Mouse (Mus musculus): ENCODE data around the gene Gbp6. TPM values are rescaled to one million over a fixed set of nuclear protein-coding genes. Genes with fewer than 3 reads are reported as not detected.
"Not testable (repeated sequence)": the region's sequence is repeated elsewhere in the genome, so short reads cannot be mapped to it uniquely, and the experiment has no call there.

Gene Gbp6
- 0.48 and 0.76 TPM in 2 replicates for polyA plus RNA-seq (2015; fragmentation: Nextera tagmentation; extraction: Ambion mirVana)

DNA sequence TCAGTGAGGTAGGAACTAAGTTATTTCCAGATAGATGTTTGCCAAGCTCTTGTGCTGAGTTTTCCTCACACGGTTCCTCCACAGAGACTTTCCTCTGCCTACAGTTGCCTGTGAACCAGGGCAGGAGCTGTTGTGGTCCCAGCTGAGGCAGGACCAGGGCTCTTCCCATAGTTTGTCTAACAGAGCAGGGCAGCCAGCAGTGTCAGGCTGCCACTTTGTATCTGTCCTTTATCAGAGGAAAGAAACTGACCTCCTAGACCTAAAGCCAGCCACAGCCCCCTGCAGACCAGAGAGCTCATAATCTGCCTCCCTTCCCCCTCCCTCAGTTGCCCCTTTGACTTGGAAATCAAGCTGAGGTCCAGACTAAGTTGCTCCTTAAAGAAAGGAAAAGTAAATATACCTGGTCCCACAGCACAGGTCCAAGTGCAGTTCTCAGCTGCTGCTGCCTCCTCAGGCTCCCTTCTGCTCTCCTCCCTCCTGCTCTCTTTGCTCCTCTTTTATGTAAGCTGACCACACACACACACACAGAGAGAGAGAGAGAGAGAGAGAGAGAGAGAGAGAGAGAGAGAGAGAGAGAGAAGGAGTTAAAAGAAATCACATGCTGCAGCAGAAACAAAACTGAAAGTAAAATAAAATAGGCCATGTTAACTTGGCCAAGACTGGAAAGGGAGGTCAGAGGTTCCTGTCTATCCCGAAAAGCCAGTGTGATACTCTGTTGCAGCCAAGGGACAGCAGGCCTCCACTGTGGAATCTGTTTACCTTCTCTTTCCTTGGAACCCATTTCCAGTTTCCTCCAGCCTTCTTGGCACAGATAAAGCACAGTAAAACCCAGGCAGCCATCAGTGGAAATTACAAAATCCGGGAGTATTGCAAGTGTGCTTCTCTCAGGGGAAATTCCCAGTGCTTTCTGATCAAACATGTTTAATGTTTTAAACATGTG lies at the start of gene Gbp6, which contains the start of gene Gm43302:
Gene Gbp6 (minus strand): TSS at position 473 of the 940 bp plus-strand sequence.
Gene Gm43302 (minus strand): TSS at position 470 of the 940 bp plus-strand sequence.
- H3K9me3 ChIP-seq (replicated peaks); H3K36me3 ChIP-seq (ENCODE audit: poor library complexity, severe bottlenecking); H3K4me1 ChIP-seq; H3K27me3 ChIP-seq; ATAC-seq; H3K27ac ChIP-seq; H3K9ac ChIP-seq; H3K4me3 ChIP-seq; H3K4me2 ChIP-seq: not testable (repeated sequence)
- WGBS: 61% methylated on average over 3 of the region's 3 CpGs

GRCm38 (mm10) chr5:105341281-105341680 lies 47.8 kb upstream of the Gbp6 start:
- no peaks in the 10 kb centered on the region for H3K36me3 ChIP-seq (ENCODE audit: poor library complexity, severe bottlenecking)
- no peak overlapping the region for H3K9ac ChIP-seq
- H3K27ac ChIP-seq: no peak overlapping the region
- H3K4me2 ChIP-seq: no peak overlapping the region
- no peaks in the 10 kb centered on the region for H3K9me3 ChIP-seq (replicated peaks)
- no peaks in the 10 kb centered on the region for H3K4me1 ChIP-seq
- H3K27me3 ChIP-seq: no peaks in the 10 kb centered on the region
- no peak overlapping the region for H3K4me3 ChIP-seq
- no peak for ATAC-seq
- 71% methylated on average over 2 of the region's 2 CpGs for WGBS

DNA sequence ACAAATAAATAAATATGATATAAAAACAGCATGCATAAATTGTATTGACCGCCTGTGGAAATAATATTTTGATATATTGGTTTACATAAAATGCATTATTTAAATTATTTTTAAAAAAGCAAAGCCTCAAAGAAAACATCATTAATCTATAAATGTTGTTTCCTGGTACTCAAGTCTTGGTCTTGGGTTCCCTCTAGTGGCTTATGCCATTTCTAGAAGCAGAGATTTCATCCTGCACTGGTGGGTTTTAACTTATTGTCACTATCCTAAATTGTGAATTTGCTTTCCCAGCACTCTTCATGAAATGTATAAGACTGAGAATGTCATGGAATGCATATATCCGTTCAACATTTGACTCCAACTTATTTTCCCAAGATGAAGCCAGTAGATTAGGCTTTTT lies 29.0 kb upstream of the Gbp6 start:
- no peak overlapping the region for H3K27ac ChIP-seq
- no peaks in the 10 kb centered on the region for H3K27me3 ChIP-seq
- WGBS: 78% methylated on average over 2 of the region's 2 CpGs
- H3K9ac ChIP-seq: no peak overlapping the region
- H3K4me1 ChIP-seq: no peaks in the 10 kb centered on the region
- no peaks in the 10 kb centered on the region for H3K36me3 ChIP-seq (ENCODE audit: poor library complexity, severe bottlenecking)
- H3K4me2 ChIP-seq: no peak overlapping the region
- no peaks in the 10 kb centered on the region for H3K9me3 ChIP-seq (replicated peaks)
- no peak for ATAC-seq
- H3K4me3 ChIP-seq: no peak overlapping the region

GRCm38 (mm10) chr5:105310941-105311340 lies 17.4 kb upstream of the Gbp6 start:
- no peak overlapping the region for H3K27ac ChIP-seq
- no peaks in the 10 kb centered on the region for H3K4me1 ChIP-seq
- no peak for ATAC-seq
- no peaks in the 10 kb centered on the region for H3K27me3 ChIP-seq
- 80% methylated on average over 2 of the region's 2 CpGs for WGBS
- no peaks in the 10 kb centered on the region for H3K9me3 ChIP-seq (replicated peaks)
- no peak overlapping the region for H3K4me3 ChIP-seq
- no peaks in the 10 kb centered on the region for H3K36me3 ChIP-seq (ENCODE audit: poor library complexity, severe bottlenecking)
- H3K4me2 ChIP-seq: no peak overlapping the region
- H3K9ac ChIP-seq: no peak overlapping the region

DNA sequence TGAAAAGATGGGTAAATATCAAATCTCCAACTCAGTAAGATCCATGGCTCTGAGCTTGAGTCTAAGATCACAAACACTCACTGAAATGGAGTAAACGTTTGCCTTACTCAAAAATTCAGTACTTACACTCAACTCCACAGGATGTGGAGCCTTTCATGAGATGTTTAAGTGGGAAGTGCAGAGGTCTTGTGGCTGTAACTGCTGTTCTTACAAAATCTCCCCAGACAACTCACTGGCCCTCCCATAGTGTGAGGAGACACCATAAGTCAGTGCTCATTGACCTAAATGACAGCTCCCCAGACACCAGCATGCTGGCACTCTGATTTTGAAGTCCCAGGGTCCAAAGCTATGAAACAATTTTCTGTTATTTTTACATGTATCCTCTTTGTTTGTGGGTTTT lies 15.7 kb upstream of the Gbp6 start:
- WGBS: 65% methylated on average over 1 of the region's 1 CpGs
- H3K27me3 ChIP-seq; H3K4me3 ChIP-seq; ATAC-seq; H3K9ac ChIP-seq; H3K36me3 ChIP-seq (ENCODE audit: poor library complexity, severe bottlenecking); H3K4me2 ChIP-seq; H3K4me1 ChIP-seq; H3K27ac ChIP-seq; H3K9me3 ChIP-seq (replicated peaks): not testable (repeated sequence)

DNA sequence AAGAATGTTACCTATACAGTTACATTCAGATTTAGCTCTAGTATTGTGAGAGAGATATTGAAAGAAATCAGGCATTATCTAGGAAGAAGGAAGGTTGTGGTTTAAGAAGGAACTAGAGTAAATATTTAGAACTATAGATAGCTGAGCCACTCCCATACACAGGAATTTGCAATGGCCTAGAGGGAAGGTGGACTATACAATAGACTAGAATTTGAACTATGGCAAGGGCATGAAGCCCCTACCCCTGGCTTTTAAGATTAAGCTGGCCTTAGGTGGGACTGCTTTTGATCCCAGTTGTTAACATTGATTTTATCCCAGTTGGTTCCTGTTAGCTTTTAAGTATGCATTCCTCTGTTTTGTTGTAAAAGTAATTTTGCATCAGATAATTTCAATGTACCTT lies 13.4 kb upstream of the Gbp6 start:
- H3K9me3 ChIP-seq (replicated peaks); H3K36me3 ChIP-seq (ENCODE audit: poor library complexity, severe bottlenecking); H3K4me2 ChIP-seq; H3K4me3 ChIP-seq; H3K4me1 ChIP-seq; H3K27ac ChIP-seq; H3K9ac ChIP-seq; ATAC-seq; H3K27me3 ChIP-seq: not testable (repeated sequence)

GRCm38 (mm10) chr5:105306159-105306581 lies 12.7 kb upstream of the Gbp6 start:
- no peak for ATAC-seq
- H3K4me1 ChIP-seq: no peaks in the 10 kb centered on the region
- no peaks in the 10 kb centered on the region for H3K9me3 ChIP-seq (replicated peaks)
- H3K9ac ChIP-seq: no peak overlapping the region
- no peak overlapping the region for H3K4me3 ChIP-seq
- no peak overlapping the region for H3K27ac ChIP-seq
- no peaks in the 10 kb centered on the region for H3K36me3 ChIP-seq (ENCODE audit: poor library complexity, severe bottlenecking)
- 91% methylated on average over 1 of the region's 1 CpGs for WGBS
- no peak overlapping the region for H3K4me2 ChIP-seq
- no peaks in the 10 kb centered on the region for H3K27me3 ChIP-seq

DNA sequence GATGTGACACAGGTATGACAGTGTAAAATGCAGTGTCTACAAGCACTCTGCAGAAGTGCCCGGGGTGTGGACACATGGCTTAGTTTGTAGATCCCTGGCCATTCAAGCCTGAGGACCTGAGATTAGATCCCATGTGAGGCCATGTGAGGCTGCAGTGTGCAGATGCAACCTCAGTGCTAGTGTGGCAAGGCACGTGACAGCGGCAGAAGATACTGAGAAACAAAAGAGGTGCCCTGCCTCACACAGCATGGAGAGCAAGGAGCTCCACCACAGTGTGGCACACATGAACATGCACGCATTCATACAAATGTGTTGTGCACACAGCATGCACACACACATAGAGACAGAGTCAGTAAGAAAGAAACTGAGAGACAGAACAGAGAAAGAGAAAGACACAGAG lies 12.2 kb upstream of the Gbp6 start:
- not testable (repeated sequence) for H3K27me3 ChIP-seq; H3K36me3 ChIP-seq (ENCODE audit: poor library complexity, severe bottlenecking); H3K4me2 ChIP-seq; ATAC-seq; H3K4me3 ChIP-seq; H3K9ac ChIP-seq; H3K4me1 ChIP-seq; H3K27ac ChIP-seq; H3K9me3 ChIP-seq (replicated peaks)
- WGBS: 89% methylated on average over 4 of the region's 4 CpGs

GRCm38 (mm10) chr5:105301963-105302362 lies 8.5 kb upstream of the Gbp6 start:
- Histone ChIP-seq H3K4me1 (no peaks in the 10 kb centered on the region), H3K27me3 (no peaks in the 10 kb centered on the region)
- WGBS: 48% methylated on average over 4 of the region's 4 CpGs

GRCm38 (mm10) chr5:105301531-105301930 lies 8.0 kb upstream of the Gbp6 start:
- no peaks in the 10 kb centered on the region for H3K4me1 ChIP-seq
- no peak overlapping the region for H3K27ac ChIP-seq
- H3K27me3 ChIP-seq: no peaks in the 10 kb centered on the region
- no peak for ATAC-seq
- 13% methylated on average over 2 of the region's 2 CpGs for WGBS
- no peaks in the 10 kb centered on the region for H3K9me3 ChIP-seq (replicated peaks)
- H3K4me3 ChIP-seq: no peak overlapping the region
- no peaks in the 10 kb centered on the region for H3K36me3 ChIP-seq (ENCODE audit: poor library complexity, severe bottlenecking)
- no peak overlapping the region for H3K9ac ChIP-seq
- no peak overlapping the region for H3K4me2 ChIP-seq

More at GRCm38 (mm10) chr5:105301963-105302362, 8.5 kb upstream of the Gbp6 start:
- Histone ChIP-seq H3K36me3 (ENCODE audit: poor library complexity, severe bottlenecking) (no peaks in the 10 kb centered on the region), H3K9me3 (replicated peaks) (no peaks in the 10 kb centered on the region), H3K4me2 (no peak overlapping the region), H3K4me3 (no peak overlapping the region), H3K27ac (no peak overlapping the region), H3K9ac (no peak overlapping the region)
- no peak for ATAC-seq

- Histone ChIP-seq H3K4me1 (no peaks in the 10 kb centered on the region), H3K9me3 (replicated peaks) (no peaks in the 10 kb centered on the region), H3K4me3 (no peak overlapping the region), H3K36me3 (ENCODE audit: poor library complexity, severe bottlenecking) (no peaks in the 10 kb centered on the region), H3K9ac (no peak overlapping the region), H3K27ac (no peak overlapping the region), H3K4me2 (no peak overlapping the region), H3K27me3 (no peaks in the 10 kb centered on the region)
- 75% methylated on average over 3 of the region's 3 CpGs for WGBS
- ATAC-seq: no peak
Measured at GRCm38 (mm10) chr5:105295746-105296145, 2.2 kb upstream of the Gbp6 start.

- Histone ChIP-seq H3K27me3 (no peaks in the 10 kb centered on the region), H3K4me3 (no peak overlapping the region), H3K9me3 (replicated peaks) (no peaks in the 10 kb centered on the region), H3K4me2 (no peak overlapping the region), H3K4me1 (no peaks in the 10 kb centered on the region), H3K27ac (no peak overlapping the region), H3K9ac (no peak overlapping the region), H3K36me3 (ENCODE audit: poor library complexity, severe bottlenecking) (no peaks in the 10 kb centered on the region)
- WGBS: 87% methylated on average over 1 of the region's 1 CpGs
- ATAC-seq: no peak
Measured at GRCm38 (mm10) chr5:105292492-105292891, 1.0 kb downstream of the Gbp6 start.

DNA sequence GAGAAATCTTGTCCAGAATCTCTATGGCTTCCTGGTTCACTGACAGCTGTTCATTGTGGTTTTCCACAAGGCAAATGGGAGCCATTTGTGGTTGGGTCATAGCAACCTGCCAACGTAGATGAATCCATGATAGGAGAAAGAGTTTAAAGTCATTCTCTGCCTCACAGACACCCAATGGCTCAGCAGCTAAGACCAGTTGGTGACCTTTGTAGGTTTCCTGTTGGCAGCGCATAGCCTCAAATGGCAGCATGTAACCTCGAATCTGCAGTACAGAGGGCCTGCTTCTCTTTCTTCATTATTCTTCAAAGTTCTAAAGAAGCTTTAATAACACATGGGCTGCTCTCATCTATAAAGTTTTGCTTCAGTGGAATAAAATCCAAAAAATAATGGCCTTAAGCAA lies 2.6 kb downstream of the Gbp6 start:
- H3K9ac ChIP-seq; H3K27me3 ChIP-seq; H3K4me3 ChIP-seq; H3K27ac ChIP-seq; ATAC-seq; H3K4me1 ChIP-seq; H3K4me2 ChIP-seq; H3K36me3 ChIP-seq (ENCODE audit: poor library complexity, severe bottlenecking); H3K9me3 ChIP-seq (replicated peaks): not testable (repeated sequence)
- WGBS: 98% methylated on average over 3 of the region's 3 CpGs
